23 mouse cellular contexts compared by ENCODE assay signal in the genomic region with DNA sequence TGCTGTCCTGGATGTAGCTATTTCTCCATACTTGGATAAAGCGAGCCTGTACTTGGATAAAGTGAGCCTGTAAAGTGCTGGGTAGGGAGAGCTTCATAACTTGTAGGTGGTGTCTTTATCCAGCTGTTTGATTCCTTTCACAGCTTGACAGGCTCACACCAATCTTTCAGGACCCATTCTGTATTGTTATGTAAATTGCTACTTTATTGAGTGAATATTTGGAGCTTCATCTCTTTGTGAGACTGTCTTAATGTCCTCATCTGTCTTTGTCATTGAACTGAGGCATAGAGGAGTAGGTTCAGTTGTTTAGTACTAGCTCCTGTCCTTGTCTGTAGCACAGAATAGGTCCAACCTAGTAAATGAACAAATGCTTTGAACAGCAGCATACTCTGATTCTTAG. TPM values are rescaled to one million over a fixed set of nuclear protein-coding genes. Genes with fewer than 3 reads are reported as not detected.
DNase-seq lines count a peak whose midpoint lies in the region; TF ChIP-seq lines count a peak whose summit lies in the region.
"Had no signal": no experiment of that assay in that cellular context is flagged by ENCODE, and none has a peak within 500 bp of the region (broad histone marks: within the 10 kb centered on the region; RNA-seq: fewer than 3 reads in every experiment).

No protein-coding gene starts in this region.

- intact Hi-C loops in left cerebral cortex, postnatal 4 days (cut with DNase I) = no loop called here

- in situ Hi-C loops in ES-E14 (cut with MboI; ENCODE audit: low sequenced_read_pairs in 2 of 2, unreplicated experiment in 2 of 2) = no loop called here

- peaks cover 19% of the 10 kb centered on the region for H3K36me3 ChIP-seq in ES-E14 (ENCODE audit: control insufficient read depth, insufficient read depth, low read length, poor library complexity, severe bottlenecking)

- H3K9me3 ChIP-seq in ES-E14 (ENCODE audit: control insufficient read depth, insufficient read depth, low read depth, low read length) = no peaks in the 10 kb centered on the region
- H3K9me3 ChIP-seq: embryonic facial prominence, embryonic 13.5 days; embryonic facial prominence, embryonic 15.5 days; forebrain, embryonic 10.5 days; forebrain, embryonic 12.5 days had no signal

- H3K27ac ChIP-seq in ES-E14 (ENCODE audit: insufficient read depth, low read depth, low read length, poor library complexity, severe bottlenecking) = no peak overlapping the region
- H3K27ac ChIP-seq: embryonic facial prominence, embryonic 13.5 days; embryonic facial prominence, embryonic 15.5 days; forebrain, embryonic 10.5 days; forebrain, embryonic 12.5 days had no signal

- no peak overlapping the region for H3K4me3 ChIP-seq in ES-E14 (ENCODE audit: insufficient read depth in 1 of 2, low read depth in 1 of 2, low read length in 2 of 2, poor library complexity in 1 of 2, severe bottlenecking in 1 of 2)
- H3K4me3 ChIP-seq: embryonic facial prominence, embryonic 13.5 days; embryonic facial prominence, embryonic 15.5 days; erythroblast, embryonic 14.5 days; forebrain, embryonic 10.5 days; forebrain, embryonic 12.5 days had no signal

- H3K9ac ChIP-seq in ES-E14 (ENCODE audit: insufficient read depth, low read depth, low read length, poor library complexity, severe bottlenecking) = no peak overlapping the region
- H3K9ac ChIP-seq: embryonic facial prominence, embryonic 13.5 days; embryonic facial prominence, embryonic 15.5 days; forebrain, embryonic 12.5 days had no signal

- no peaks in the 10 kb centered on the region; a peak in 1 of 4 replicates for H3K4me1 ChIP-seq in ES-E14 (ENCODE audit: control insufficient read depth in 2 of 2, insufficient read depth in 2 of 2, low read length in 2 of 2, poor library complexity in 1 of 2)
- H3K4me1 ChIP-seq: embryonic facial prominence, embryonic 13.5 days; embryonic facial prominence, embryonic 15.5 days; forebrain, embryonic 10.5 days; forebrain, embryonic 12.5 days had no signal

- DNase-seq in ES-CJ7 (ENCODE audit: low read depth, low spot score) (peak; percentile 37), ES-E14 (ENCODE audit: low read depth, low spot score) (peak; percentile 3), ZHBTc4 (ENCODE audit: low read depth, low spot score) (peak; percentile 57)
- no peak for DNase-seq in left cerebral cortex, postnatal 4 days
- DNase-seq in right cerebral cortex, postnatal 4 days = no peak
- DNase-seq: adrenal gland, adult 2 months; adrenal gland, postnatal 10 days; adrenal gland, postnatal 25 days; cerebellum, adult 11 months; cerebellum, adult 18-20 months; cerebellum, adult 8-10 months; cerebellum, adult 9-11 months; cerebellum, postnatal 14 days; cerebellum, postnatal 36 days; embryo, embryonic 11 days had no signal

TF ChIP-seq in ES-E14, 5 proteins besides CTCF, POLR2A, EP300 and RAD21:
- TF ChIP-seq MAFK (IDR thresholded peaks at IDR 0.05; ENCODE audit: insufficient read depth, low read depth, low read length) = no peak
- TF ChIP-seq CHD2 (IDR thresholded peaks at IDR 0.05; ENCODE audit: low read depth, low read length) = no peak
- TF ChIP-seq ZNF384 (IDR thresholded peaks at IDR 0.05; ENCODE audit: low read depth, low read length) = no peak
- no peak for TF ChIP-seq HCFC1 (IDR thresholded peaks at IDR 0.05; ENCODE audit: borderline replicate concordance, insufficient read depth, low read length)
- no peak for TF ChIP-seq ZC3H11A (IDR thresholded peaks at IDR 0.05; ENCODE audit: borderline replicate concordance, low read depth, low read length)
TF ChIP-seq in ES-E14: peak in this region for 0.

RNA-seq across cellular contexts. Expression of a gene that starts 11.6 kb away (rescaled TPM):
- 0.31 TPM in 1 of 2 replicates, not detected in the other for total RNA-seq in ES-E14 (2012; rRNA removed)
- total RNA-seq in left cerebral cortex, postnatal 4 days (2021) = not detected
- total RNA-seq: adrenal gland, postnatal 25 days; common myeloid progenitor, adult 5-6 weeks; MEL had no signal

RNA-seq across cellular contexts. Expression of a gene that starts 12.9 kb away (rescaled TPM):
- total RNA-seq in ES-E14 (2012; rRNA removed) = 62.5 and 73.7 TPM in 2 replicates
- total RNA-seq in left cerebral cortex, postnatal 4 days (2021) = 10 to 100 TPM; 89.0 to 93.2 TPM

RNA-seq across cellular contexts. Expression of a gene that starts 15.3 kb away (rescaled TPM):
- 0.26 and 0.40 TPM in 2 replicates for total RNA-seq in ES-E14 (2012; rRNA removed)
- 10 to 100 TPM; 11.1 TPM for total RNA-seq in left cerebral cortex, postnatal 4 days (2021)

RNA-seq across cellular contexts. Expression of a gene that starts 54.1 kb away (rescaled TPM):
- total RNA-seq in ES-E14 (2012; rRNA removed) = 8.0 and 13.0 TPM in 2 replicates
- total RNA-seq in left cerebral cortex, postnatal 4 days (2021) = not detected
- total RNA-seq: adrenal gland, adult 2 months; adrenal gland, postnatal 10 days; adrenal gland, postnatal 25 days; adrenal gland, postnatal 4 days; common myeloid progenitor, adult 5-6 weeks; MEL had no signal

Comparison
In these comparisons a context has a peak if more than half of its experiments do, and no peak if none do; other contexts are left out.
1. DNase-seq: peak in ES-CJ7 (single experiment), ES-E14 (single experiment) and ZHBTc4 (single experiment); none in left cerebral cortex, postnatal 4 days (single experiment) and right cerebral cortex, postnatal 4 days (single experiment).